Mouse (Mus musculus) mouse trophoblast stem cell (cell line): Measurements from ENCODE around the gene Dscam.

ENCODE experiments used
- in situ Hi-C, 2 experiments: fragments of 300-500 bp; cut with MseI, MboI; formaldehyde crosslinking; loops; 2 replicates in 1 of 2; 3 replicates in 1 of 2; pipeline ENCODE4 v1.15.1; 2025

Dscam gene

GRCm38 (mm10) chr16:97017171-97017738 lies 153.3 kb downstream of the Dscam start:
- in situ Hi-C loops: no loop called here

DNA sequence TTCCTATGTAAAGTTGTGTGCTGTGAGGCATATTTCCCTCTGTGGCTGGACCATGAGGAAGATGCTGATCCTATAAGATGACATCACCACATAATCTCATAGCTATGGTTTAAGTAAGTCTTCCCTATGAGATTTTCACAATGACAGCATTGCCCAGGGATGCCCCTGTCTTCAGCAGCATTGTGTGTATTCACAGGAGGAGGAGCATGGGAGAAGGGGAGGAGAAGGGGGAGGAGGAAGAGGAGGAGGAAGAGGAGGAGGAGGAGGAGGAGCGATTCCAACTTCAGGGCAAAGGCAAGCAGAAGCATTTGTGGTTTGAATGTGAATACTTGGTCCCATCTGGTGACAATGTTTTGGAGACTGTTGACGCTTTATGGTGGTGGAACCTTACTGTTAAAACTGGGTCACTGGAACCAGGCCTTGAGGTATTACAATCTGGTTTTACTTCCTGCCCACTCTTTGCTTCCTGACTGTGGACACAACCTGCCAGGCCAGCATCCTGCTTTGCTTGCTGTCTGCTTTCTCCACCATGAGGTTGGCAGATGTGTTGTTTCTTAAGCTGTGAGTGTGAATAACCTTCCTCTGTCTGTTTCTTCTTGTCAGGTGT lies 154.2 kb downstream of the Dscam start:
- in situ Hi-C loops: no loop called here

GRCm38 (mm10) chr16:97014343-97014742 lies 156.2 kb downstream of the Dscam start:
- in situ Hi-C loops: no loop called here

DNA sequence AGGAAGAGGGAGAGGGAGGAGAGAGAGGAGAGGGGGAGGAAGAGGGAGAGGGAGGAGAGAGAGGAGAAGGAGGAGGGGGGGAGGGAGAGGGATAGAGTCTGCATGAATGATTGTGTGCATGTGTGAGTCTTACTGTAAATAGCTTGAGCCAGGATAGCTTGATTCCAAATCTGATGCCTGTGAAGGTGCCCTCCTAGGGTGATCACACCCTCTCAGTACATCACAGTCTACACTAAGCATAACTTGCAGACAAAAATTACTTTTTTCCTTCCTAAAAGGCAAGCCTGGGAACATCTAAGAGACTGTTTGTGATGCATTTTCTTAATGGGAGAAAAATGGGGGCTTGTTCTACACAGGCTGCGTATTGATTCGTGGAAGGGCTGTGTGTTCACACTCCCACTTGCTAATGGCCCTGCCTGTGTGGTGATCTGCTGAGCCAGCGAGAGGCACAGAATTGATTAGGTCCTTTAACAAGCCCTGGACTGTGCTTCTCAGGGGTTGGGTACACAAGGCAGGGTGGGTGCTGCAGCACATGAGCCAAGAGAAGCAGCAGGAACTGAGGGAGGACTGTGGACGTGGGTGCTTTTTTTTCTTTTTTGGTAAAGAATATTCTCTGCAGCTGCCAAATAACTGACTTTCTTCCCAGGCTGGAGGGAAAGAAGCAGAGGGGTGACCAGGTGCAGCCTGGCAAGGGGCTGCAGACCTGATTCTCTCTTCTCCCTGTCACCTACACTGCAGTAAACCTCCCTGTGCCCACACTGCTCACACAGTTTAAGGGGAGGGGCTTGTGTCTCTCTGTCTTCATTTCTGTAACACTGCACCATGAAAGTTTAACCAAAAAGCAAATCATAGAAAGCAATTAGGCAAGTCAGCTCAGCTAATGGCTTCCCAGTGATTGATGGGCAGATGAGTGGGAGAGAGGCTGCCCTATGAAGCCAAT lies 161.2 kb downstream of the Dscam start:
- in situ Hi-C loops: no loop called here

- in situ Hi-C loops: no loop called here
Measured at GRCm38 (mm10) chr16:97007892-97008527, 162.5 kb downstream of the Dscam start.

DNA sequence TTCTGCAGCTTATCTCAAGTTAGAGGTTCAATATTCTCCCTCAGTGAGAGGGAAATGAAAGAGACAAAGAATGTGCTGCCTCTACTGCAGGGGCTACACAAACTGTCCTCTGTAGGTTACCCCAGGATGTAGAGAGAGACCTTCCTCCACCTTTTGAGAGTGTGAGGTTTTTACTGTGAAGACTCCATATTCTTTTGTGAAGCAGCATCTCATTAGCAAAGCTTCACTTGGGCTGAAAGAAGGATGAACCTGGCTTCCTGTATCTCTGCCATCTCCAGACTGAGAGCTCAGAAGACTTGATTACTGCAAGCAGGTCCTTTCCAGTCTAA lies 163.7 kb downstream of the Dscam start:
- in situ Hi-C loops: no loop called here

- in situ Hi-C loops: no loop called here
Measured at GRCm38 (mm10) chr16:97006041-97006853, 164.3 kb downstream of the Dscam start.

DNA sequence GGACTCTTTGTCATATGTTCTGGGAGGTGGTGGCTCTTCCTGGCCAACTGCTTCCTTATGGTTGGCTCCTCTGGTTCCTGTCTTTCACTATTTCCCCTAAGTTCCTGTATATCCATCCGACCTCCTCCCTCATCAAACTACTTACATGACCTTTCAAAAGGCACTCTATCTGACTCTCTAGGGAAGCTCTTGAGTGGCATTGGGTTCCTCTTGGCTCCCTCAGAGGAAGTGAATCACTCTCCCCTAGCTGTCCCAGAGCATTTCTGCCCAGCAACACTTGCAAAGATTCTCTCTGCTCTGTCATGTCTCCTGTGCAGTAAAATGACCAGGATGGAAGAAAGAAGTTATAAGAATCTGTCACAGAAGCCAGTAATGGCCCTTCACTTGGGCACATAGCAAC lies 166.6 kb downstream of the Dscam start:
- in situ Hi-C loops: no loop called here

DNA sequence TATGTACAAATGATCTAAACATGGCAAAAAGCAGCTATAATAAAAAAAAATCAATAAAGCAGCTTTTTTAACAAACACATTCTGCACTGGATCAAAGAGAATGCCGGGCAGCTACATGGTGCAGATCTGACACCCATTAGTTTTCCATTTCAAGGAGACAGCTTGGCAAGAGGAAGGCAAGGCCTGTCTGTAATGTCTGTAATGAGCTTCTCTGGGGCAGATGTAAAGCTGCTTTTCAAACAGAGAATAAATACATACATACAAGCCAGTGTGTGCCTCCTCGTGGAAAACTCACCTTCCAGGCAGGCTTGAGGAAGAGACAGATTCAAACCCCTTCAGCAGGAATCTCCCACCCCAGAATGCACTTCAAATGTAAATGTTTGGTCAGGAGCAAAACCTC lies 167.7 kb downstream of the Dscam start:
- in situ Hi-C loops: no loop called here

DNA sequence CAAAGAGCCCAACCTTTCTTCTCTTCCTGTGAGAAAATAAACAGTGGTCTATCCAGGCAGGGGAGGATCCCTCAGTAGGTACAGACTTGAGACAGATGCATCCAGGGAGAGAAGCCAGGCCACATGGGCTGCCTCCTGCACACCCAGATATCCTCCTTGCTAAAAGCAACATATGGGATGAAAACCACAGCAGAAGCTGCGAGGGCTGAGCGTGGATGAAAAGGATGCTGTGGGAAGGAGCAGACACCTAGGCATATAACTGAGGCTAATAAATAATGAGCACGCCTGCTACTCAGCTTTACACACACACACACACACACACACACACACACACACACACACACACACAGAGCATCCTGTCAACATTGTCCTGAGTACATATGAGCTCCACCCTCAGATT lies 168.4 kb downstream of the Dscam start:
- in situ Hi-C loops: no loop called here

GRCm38 (mm10) chr16:96996854-96997253 lies 173.7 kb downstream of the Dscam start:
- in situ Hi-C loops: no loop called here

- in situ Hi-C loops: no loop called here
Measured at GRCm38 (mm10) chr16:96995858-96996257, 174.7 kb downstream of the Dscam start.

DNA sequence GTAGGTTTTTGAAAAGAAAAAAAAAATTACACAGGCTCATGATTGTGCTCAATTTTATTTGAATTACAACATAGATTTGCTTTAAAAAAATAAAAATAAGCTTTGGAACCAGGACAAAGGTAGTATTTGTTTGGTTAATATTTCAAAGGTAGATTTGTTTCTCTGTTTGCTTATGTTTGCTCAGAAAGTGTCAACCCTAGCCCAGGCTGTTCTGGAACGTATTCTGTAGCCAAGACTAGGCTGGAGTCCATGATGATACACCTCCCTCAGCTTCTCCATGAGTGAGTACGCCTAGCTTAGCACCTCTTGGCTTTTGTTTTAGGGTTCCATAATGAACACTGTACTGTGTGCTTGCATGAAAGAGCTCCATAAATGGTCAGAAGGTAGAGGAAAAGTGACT lies 183.2 kb downstream of the Dscam start:
- in situ Hi-C loops: no loop called here

DNA sequence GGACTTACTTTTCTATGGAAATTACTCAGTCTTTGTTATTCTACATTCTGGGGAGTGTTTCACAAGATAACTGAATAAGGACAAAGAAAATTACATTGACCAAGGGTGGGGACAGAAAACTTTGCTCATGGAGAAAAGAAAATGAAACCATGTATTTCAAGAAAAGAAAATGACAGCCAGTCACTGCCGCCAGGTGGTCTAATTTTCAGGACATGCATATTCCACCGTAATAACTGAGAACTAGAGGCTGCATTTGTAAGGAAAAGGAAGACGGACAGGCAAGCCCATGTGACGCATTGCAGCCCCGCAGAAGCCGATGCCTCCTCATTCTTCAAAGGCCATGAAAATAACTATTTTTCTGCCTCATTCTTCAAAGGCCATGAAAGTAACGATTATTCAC lies 197.3 kb downstream of the Dscam start:
- in situ Hi-C loops: no loop called here

GRCm38 (mm10) chr16:96971768-96972167 lies 198.8 kb downstream of the Dscam start:
- in situ Hi-C loops: no loop called here

- in situ Hi-C loops: no loop called here
Measured at GRCm38 (mm10) chr16:96970412-96970811, 200.1 kb downstream of the Dscam start.

DNA sequence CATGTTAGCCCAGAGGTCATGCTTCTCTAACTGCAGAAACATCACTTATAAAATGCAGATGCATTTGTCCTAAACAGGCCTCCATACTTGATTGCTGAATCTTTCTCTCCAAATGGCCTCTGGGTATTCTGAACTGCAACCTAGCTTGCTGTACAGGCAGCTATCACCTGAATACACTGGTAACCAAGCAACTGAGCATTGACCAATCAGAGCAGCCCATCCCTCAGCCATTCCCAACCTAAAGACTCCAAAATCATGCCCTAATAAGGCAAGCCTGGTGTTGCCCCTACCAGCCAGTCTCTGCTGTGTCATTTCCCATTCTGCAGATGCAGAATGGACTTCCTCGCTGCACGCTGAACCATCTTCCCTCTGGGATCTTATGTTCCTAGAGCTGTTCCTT lies 200.9 kb downstream of the Dscam start:
- in situ Hi-C loops: no loop called here

- in situ Hi-C loops: no loop called here
Measured at GRCm38 (mm10) chr16:96968885-96969480, 201.6 kb downstream of the Dscam start.

DNA sequence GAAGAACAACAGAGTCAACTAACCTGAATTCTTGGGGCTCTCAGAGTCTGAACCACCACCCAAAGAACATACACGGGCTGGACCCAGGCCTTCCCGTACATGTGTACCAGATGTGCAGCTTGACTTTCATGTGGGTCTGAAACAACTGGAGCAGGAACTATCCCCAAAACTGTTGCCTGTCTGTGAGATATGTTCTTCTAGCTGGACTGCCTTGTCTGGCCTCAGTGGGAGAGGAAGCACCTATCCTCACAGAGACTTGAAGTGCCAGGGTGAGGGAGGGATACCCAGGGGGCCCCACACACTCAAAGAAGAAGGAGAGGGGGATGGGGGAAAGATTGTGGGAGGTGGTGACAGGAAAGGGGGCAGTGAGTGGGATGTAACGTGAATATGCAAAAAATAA lies 210.9 kb downstream of the Dscam start:
- in situ Hi-C loops: no loop called here

- in situ Hi-C loops: no loop called here
Measured at GRCm38 (mm10) chr16:96945468-96946302, 224.9 kb downstream of the Dscam start.
